In the genomic region with DNA sequence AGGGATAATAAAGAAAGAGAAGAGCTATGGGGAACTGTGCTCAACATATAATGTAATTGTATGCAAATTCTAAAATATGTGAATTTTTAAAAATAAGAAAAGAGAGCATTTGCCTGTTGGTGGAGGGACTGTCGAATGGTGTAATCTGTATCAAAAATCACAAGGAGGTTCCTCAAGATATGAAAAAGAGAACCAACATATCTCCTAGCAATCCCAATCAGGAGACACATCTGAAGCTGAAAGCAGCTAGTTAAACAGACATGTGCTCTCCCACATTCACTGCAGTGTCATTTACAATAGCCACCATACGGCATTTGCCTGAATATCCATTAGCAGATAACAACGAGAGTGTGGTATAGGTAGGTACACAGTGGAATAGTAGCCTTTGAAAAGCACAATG, we compare ENCODE assay signal across 26 mouse cellular contexts.
"Had no signal": no experiment of that assay in that cellular context is flagged by ENCODE, and none has a peak within 500 bp of the region (broad histone marks: within the 10 kb centered on the region; RNA-seq: fewer than 3 reads in every experiment).

No protein-coding gene starts in this region.

- H3K9me3 ChIP-seq: heart, embryonic 10.5 days; heart, embryonic 12.5 days; hindbrain, embryonic 10.5 days; hindbrain, embryonic 12.5 days; intestine, embryonic 15.5 days; limb, embryonic 13.5 days; limb, embryonic 15.5 days; liver, embryonic 12.5 days had no signal

- H3K4me1 ChIP-seq: heart, embryonic 10.5 days; heart, embryonic 12.5 days; hindbrain, embryonic 12.5 days; limb, embryonic 13.5 days; limb, embryonic 15.5 days had no signal

- H3K4me3 ChIP-seq: gastrocnemius, adult 2 months; heart, embryonic 10.5 days; heart, embryonic 12.5 days; hindbrain, embryonic 10.5 days; hindbrain, embryonic 12.5 days; intestine, embryonic 15.5 days; limb, embryonic 13.5 days; limb, embryonic 15.5 days; liver, embryonic 12.5 days had no signal

- H3K27me3 ChIP-seq: heart, embryonic 12.5 days; hindbrain, embryonic 12.5 days; intestine, embryonic 15.5 days; limb, embryonic 13.5 days; limb, embryonic 15.5 days; liver, embryonic 12.5 days had no signal

- H3K4me2 ChIP-seq: heart, embryonic 12.5 days; hindbrain, embryonic 12.5 days; hindbrain, embryonic 14.5 days; intestine, embryonic 15.5 days; limb, embryonic 13.5 days; limb, embryonic 15.5 days; liver, embryonic 12.5 days had no signal

- H3K27ac ChIP-seq: gastrocnemius, adult 2 months; heart, embryonic 10.5 days; hindbrain, embryonic 10.5 days; hindbrain, embryonic 12.5 days; hindbrain, embryonic 14.5 days; intestine, embryonic 15.5 days; limb, embryonic 13.5 days; limb, embryonic 15.5 days; liver, embryonic 12.5 days; liver, embryonic 14.5 days had no signal

- H3K9ac ChIP-seq: heart, embryonic 12.5 days; hindbrain, embryonic 12.5 days; hindbrain, embryonic 14.5 days; intestine, embryonic 15.5 days; limb, embryonic 13.5 days; limb, embryonic 15.5 days; liver, embryonic 12.5 days; liver, embryonic 14.5 days had no signal

- DNase-seq: gastrocnemius, adult 2 months; gastrocnemius, postnatal 10 days; gastrocnemius, postnatal 25 days; heart, adult 18-20 months; heart, postnatal 10 days; heart, postnatal 4 days; kidney, adult 18-20 months; kidney, adult 8-10 months; kidney, postnatal 10 days; kidney, postnatal 36 days; layer of hippocampus, adult 9-11 months; layer of hippocampus, postnatal 36 days; left cerebral cortex, postnatal 4 days had no signal

- ATAC-seq: hindbrain, embryonic 16.5 days; inflammation-experienced regulatory T-cells, adult 6 months; intestine, embryonic 15.5 days; intestine, postnatal 0 days; liver, embryonic 12.5 days had no signal

- H3K36me3 ChIP-seq: heart, embryonic 10.5 days; heart, embryonic 12.5 days; hindbrain, embryonic 10.5 days; hindbrain, embryonic 12.5 days; intestine, embryonic 15.5 days; limb, embryonic 13.5 days; limb, embryonic 15.5 days; liver, embryonic 12.5 days had no signal
